Mouse (Mus musculus) cerebellum, postnatal 4 days (tissue): Measurements from ENCODE around the gene Katnb1.

ENCODE experiments used
- DNase-seq, 2 experiments: peaks; one replicate each; pipeline ENCODE4 v3.0.0; 2022; ENCODE audit warnings: low spot score in 2 of 2, mixed read lengths in 1 of 2

The Katnb1 gene

DNA sequence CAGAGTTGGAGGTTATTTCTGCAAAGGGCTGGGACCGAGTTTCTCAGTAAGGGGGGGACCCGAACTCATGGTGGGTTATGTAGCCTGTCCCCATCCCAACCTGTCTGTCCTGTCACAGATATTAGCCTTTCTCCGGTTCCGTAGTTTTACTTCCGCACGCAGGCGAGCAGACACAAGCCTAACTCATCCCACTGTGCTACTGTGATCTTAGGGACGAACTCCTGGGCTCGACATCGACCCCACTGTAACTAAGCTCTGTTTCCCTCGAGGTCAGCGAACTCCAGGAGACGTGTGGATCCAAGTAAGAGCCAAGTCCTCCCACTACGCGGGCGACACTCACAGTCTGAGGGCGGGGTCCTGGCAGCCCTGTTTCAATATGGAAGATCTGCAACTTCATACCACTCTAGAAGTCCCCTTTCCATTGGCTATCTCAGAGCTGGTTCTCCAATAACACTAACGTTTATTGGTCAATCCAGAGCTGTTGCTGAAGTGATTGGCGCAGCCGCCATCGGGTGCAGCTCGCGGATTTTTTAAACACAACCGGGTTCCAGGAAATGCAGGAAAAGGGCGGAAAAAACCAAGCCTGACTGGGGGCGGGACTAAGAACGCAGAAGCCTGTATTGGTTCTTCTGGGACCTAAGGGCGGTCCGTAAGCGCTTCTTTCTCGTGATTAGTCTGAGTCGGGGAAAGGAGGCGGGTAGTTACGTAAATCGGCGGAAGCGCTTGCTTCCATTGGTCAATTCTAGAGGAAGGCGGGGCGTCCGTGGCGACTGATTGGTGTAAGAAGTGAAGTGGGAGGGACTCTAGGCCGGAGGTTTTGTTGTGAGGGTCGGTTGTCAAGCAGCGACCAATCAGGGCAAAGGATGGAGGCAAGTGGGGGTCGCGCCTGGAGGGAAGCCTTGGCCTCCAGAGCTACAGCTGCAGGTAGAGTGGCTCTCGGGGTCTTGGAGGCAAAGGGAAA is at the start of gene Katnb1:
Gene Katnb1, plus strand, starts transcription at position 806 of the 961 bp plus-strand sequence.
- DNase-seq: peak; percentile 87 to 96

- peak in 1 of 2 experiments; percentile 19 for DNase-seq
Measured at GRCm38 (mm10) chr8:95037106-95037925, 43.7 kb upstream of the Katnb1 start.

GRCm38 (mm10) chr8:95041883-95042784 is 38.9 kb upstream of the Katnb1 start:
- DNase-seq: no peak

GRCm38 (mm10) chr8:95044811-95045210 is 36.2 kb upstream of the Katnb1 start:
- DNase-seq: no peak

DNA sequence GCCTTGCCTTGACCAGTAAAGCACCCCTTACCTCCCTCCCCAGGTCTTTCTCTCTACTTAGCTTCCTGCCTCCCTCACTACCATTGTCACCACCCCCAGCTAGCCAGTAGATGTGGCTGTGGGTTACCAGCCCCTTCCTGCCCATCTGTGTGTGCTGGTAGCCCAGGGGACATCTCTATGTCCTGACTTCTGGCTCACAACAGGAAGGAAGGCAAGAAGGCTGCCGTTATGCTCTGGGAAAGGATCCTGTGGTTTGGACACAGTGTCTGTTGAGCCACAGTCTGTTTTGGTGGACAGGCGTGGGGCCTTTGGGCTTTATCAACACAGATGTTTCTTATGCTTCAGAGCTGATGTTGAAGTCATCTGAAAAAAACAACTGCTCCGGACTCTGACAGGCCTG is 34.0 kb upstream of the Katnb1 start:
- DNase-seq: no peak

- DNase-seq: no peak
Measured at GRCm38 (mm10) chr8:95047884-95048680, 32.9 kb upstream of the Katnb1 start.

DNA sequence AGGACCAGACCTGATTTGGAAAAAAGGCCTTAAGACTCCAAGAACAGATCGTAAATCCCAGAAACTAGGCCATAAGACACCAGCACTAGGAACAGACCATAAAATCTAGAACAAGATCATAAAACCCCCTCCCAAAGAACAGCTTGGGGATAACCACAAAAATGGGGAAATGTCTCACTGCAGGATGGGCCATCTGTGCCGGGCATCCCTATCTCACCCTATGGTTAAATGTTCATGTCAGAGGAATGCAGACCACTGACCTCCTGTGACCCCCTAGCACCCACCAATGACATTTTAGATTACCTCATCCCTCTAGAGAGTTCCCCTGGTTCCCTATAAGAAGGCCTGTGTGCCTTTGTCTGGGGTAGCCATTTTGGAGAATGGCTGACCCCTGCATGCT is 31.4 kb upstream of the Katnb1 start:
- DNase-seq: no peak

GRCm38 (mm10) chr8:95054438-95054837 is 26.5 kb upstream of the Katnb1 start:
- DNase-seq: no peak

- no peak for DNase-seq
Measured at GRCm38 (mm10) chr8:95054927-95055510, 26.0 kb upstream of the Katnb1 start, which contains the start of gene Drc7. Drc7 (plus strand) TSS chr8:95055103.

GRCm38 (mm10) chr8:95056414-95056813 is 24.6 kb upstream of the Katnb1 start:
- DNase-seq: no peak

GRCm38 (mm10) chr8:95058661-95059060 is 22.3 kb upstream of the Katnb1 start:
- DNase-seq: no peak

GRCm38 (mm10) chr8:95059812-95060533 is 21.0 kb upstream of the Katnb1 start:
- no peak for DNase-seq

DNA sequence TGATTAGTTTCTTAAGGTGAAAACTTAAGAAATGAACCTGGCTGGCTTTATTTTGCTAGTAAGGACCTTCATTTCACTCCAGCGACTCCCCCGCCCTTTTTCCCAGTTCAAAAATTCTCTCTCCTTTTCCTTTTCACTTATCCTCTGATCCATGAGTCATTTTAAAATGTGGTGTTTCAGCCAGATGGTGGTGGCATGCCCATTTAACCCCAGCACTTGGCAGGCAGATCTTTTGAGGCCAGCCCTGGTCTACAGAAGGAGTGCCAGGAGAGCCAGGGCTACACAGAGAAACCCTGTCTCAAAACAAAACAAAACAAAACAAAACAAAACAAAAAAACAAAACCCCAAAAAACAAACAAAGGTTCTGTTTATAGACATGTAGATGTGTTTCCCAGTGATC is 16.5 kb upstream of the Katnb1 start:
- DNase-seq: peak in 1 of 2 experiments; percentile 18

DNA sequence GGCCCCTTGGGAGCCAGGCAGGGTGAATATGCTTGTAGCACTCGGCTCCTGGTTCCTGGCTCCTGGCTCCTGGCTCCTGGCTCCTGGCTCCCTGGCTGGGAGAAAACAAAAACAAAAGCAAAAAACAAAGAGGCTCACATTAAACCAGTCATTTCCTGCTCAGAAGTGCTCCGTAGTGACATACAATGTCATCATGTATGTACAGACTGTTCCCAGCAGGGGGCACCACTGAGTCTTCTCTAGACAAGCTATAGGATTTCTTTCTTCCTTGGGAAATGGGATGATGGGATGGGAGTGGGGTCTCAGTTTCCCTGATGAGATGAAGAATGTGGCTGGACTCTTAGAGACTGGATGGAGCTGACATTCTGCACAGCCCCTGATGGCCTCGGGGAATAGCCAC is 13.4 kb upstream of the Katnb1 start:
- DNase-seq: peak in 1 of 2 experiments; percentile 26

GRCm38 (mm10) chr8:95075504-95075903 is 5.5 kb upstream of the Katnb1 start:
- DNase-seq: no peak

GRCm38 (mm10) chr8:95076151-95076550 is 4.8 kb upstream of the Katnb1 start:
- DNase-seq: no peak

DNA sequence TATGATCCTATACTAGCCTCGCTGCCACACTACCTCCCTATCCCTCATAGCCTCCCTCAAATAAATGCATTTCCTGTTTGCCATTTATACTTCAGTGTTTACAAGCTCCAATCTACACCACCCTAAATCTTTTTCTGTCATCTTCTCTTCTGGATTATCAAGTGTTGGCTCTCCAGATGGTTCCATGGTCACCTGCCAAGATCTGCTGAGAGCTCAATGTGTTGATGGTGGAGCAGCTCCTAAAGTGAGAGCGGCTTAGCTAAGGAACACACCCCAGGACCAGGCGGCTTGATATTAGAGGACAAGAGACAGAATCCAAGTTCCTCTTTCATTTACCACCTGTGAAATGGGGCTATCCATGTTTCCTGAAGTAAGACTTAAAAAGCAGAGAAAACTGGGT is 2.9 kb upstream of the Katnb1 start:
- no peak for DNase-seq

DNA sequence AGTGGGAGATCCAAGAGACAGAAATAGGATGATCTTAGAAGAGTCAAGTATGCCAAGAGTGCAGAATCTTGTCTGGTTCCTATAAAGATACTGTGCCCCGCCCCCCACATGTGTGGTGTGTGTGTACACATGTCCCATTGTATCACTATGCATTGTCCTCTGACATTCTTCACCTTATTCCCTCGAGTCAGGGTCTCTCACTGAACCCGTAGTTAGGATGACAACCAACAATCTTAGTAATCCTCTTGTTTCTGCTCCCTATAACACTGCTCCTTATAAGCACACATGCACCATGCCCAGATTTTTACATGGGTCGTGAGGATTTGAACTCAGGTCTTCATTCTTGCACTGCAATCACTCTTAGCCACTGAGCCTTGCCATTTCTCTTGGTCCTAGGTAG is 1.7 kb upstream of the Katnb1 start:
- no peak for DNase-seq

GRCm38 (mm10) chr8:95081650-95082049 is 664 bp downstream of the Katnb1 start:
- no peak for DNase-seq
